Mouse (Mus musculus) ovary, postnatal 10 days (tissue): ENCODE measurements around the gene Prkd3.

ENCODE experiments used
- DNase-seq: peaks from one replicate; pipeline ENCODE4 v3.0.0; 2022; ENCODE audit warnings: low spot score

Prkd3 gene

GRCm38 (mm10) chr17:79020208-79020983, at the start of gene Prkd3:
Prkd3 (minus strand) TSS chr17:79020816.
- DNase-seq: peak; percentile 49

- DNase-seq: no peak
These were observed 49.3 kb upstream of the Prkd3 start for GRCm38 (mm10) chr17:79069766-79070480.

- no peak for DNase-seq
These were observed 48.4 kb upstream of the Prkd3 start for GRCm38 (mm10) chr17:79069019-79069418.

GRCm38 (mm10) chr17:79068581-79068980, 48.0 kb upstream of the Prkd3 start:
- DNase-seq: no peak

GRCm38 (mm10) chr17:79064250-79064649, 43.6 kb upstream of the Prkd3 start:
- no peak for DNase-seq

- no peak for DNase-seq
These were observed 39.6 kb upstream of the Prkd3 start for GRCm38 (mm10) chr17:79060221-79060620.

- DNase-seq: no peak
These were observed 37.7 kb upstream of the Prkd3 start for GRCm38 (mm10) chr17:79058271-79058670.

GRCm38 (mm10) chr17:79052088-79052812, 31.6 kb upstream of the Prkd3 start:
- DNase-seq: peak; percentile 15

- DNase-seq: no peak
These were observed 31.0 kb upstream of the Prkd3 start, which contains the start of gene Qpct for GRCm38 (mm10) chr17:79051606-79052005. Qpct (plus strand) TSS chr17:79051906.

GRCm38 (mm10) chr17:79043705-79044104, 23.1 kb upstream of the Prkd3 start:
- no peak for DNase-seq

- DNase-seq: no peak
These were observed 19.0 kb upstream of the Prkd3 start for GRCm38 (mm10) chr17:79039660-79040059.

- DNase-seq: no peak
These were observed 12.2 kb upstream of the Prkd3 start for GRCm38 (mm10) chr17:79032782-79033181.

- DNase-seq: no peak
These were observed 11.0 kb upstream of the Prkd3 start for GRCm38 (mm10) chr17:79031569-79031968.

GRCm38 (mm10) chr17:79029226-79029625, 8.6 kb upstream of the Prkd3 start:
- DNase-seq: no peak

GRCm38 (mm10) chr17:79024544-79024943, 3.9 kb upstream of the Prkd3 start:
- no peak for DNase-seq

- no peak for DNase-seq
These were observed 2.1 kb upstream of the Prkd3 start for GRCm38 (mm10) chr17:79022746-79023145.

GRCm38 (mm10) chr17:79020984-79021335, 344 bp upstream of the Prkd3 start:
- no peak for DNase-seq

GRCm38 (mm10) chr17:79019726-79020207, 849 bp downstream of the Prkd3 start:
- no peak for DNase-seq

- DNase-seq: no peak
These were observed 2.2 kb downstream of the Prkd3 start for GRCm38 (mm10) chr17:79018422-79018821.

- no peak for DNase-seq
These were observed 4.8 kb downstream of the Prkd3 start for GRCm38 (mm10) chr17:79015831-79016230.

- DNase-seq: no peak
These were observed 5.5 kb downstream of the Prkd3 start for GRCm38 (mm10) chr17:79014911-79015685.

- DNase-seq: no peak
These were observed 7.0 kb downstream of the Prkd3 start for GRCm38 (mm10) chr17:79013625-79014024.
